Mouse (Mus musculus) cerebellum, postnatal 4 days (tissue): ENCODE measurements around the gene Olfr157.
"Not testable (repeated sequence)": the region's sequence is repeated elsewhere in the genome, so short reads cannot be mapped to it uniquely, and the experiment has no call there.

ENCODE experiments used
- DNase-seq, 2 experiments: peaks; one replicate each; pipeline ENCODE4 v3.0.0; 2022; ENCODE audit warnings: low spot score in 2 of 2, mixed read lengths in 1 of 2

The Olfr157 gene

DNA sequence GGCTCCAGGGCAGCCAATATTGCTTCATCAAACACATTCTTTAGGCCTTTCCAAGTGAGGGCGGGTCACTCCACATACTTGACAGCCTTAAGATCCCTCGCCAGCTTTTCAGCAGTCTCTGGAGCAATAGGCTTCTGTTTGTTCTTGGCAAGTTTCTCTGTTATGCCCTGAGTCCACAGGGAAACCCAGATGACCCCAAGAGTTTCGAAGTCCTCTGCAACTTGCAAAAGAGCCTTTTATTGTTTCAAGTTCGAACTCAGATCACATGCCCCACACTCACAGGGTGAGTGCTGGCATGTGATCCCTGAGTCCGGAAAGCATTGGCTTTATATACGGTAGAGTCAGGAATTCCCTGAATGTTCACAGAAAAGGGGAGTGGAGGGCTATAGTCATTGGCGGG is 41.1 kb downstream of the Olfr157 start:
- no peak for DNase-seq

DNA sequence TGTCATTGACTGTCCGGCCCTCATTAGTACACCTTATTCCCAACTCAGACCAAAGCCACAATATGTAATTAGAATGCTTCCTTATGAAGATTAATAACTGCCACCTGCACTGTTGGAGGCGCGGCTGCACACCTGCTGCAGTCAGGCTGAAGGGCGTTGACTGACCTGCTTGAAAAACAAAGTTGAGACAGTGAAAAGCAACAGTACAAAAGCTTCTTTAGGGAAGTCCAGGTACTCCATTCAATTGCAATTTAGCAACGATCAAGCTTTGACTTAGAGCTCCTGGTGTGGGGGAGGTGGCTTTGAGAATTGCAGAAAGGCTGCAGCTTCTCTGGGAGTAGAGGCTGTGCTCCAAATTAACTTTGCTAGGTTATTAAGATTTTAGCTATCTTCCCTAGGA is 44.2 kb downstream of the Olfr157 start:
- DNase-seq = not testable (repeated sequence)

GRCm38 (mm10) chr4:43795296-43795695 is 44.7 kb downstream of the Olfr157 start:
- DNase-seq = no peak
